Mouse (Mus musculus) 3134 (cell line): ENCODE results near the gene Qars.
A peak's percentile ranks its signal among the peaks of the same experiment; 100 is the strongest.

Source experiments
- DNase-seq: peaks from one replicate; pipeline ENCODE4 v3.0.0-alpha.2; 2011; ENCODE audit warnings: low spot score; ENCODE audit not compliant: insufficient read length; ENCODE audit errors: extremely low read depth

Qars gene

DNA sequence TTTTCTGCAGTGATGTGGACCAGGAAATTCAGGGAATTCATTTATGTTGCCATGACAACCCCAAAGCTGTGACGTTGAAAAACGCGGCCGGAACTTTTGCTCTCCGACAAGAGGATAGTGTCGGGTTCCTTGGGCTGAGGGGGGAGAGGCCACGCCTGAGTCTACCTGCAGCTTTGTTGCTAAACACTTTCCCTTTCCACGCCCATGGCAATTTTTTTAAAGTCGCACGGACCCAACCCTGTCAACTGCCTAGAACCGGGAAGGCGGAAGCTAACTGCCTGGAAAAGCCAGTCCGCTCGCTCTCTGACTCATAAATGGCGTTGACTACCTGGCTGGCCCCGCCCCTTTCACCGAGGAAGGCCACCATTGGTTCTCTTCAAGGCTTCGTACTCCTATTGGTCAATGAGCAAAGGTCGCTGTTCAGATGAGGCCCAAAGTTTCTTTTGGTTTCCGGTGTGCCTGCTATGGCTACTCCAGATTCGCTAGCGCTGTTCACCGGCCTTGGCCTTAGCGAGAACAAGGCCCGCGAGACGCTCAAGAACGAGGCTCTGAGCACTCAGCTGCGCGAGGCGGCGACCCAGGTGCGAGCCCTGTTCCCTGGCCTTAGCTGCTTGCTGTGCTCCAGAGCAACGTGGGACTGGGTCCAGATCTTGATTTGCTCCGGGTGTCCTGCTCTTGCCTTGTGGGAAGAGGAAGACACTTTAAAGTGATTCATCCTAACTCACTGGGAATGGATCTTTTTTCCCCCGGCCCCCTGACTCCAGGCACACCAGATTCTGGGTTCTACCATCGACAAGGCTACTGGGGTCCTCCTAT lies at the start of gene Qars:
Gene Qars (plus strand): TSS at position 88 of the 816 bp plus-strand sequence.
- DNase-seq = peak; percentile 87

DNA sequence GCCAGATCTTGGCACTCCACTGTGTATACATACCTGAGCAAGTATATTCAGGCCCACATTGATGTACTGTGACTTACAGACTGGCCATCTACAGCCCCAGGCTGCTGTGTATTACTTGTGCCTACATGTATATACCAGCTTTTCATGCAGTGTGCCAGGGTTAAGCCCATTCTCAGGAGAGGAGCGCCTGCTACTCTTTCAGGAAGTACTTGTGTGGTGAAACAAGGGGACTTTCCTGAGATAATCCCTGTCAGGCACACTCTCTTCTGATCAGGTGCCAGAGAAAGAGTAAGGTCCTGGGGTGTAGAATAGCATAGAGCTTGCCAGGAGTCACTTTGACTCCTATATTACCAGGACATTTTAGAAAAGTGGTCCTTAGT lies 47.6 kb upstream of the Qars start:
- no peak for DNase-seq

DNA sequence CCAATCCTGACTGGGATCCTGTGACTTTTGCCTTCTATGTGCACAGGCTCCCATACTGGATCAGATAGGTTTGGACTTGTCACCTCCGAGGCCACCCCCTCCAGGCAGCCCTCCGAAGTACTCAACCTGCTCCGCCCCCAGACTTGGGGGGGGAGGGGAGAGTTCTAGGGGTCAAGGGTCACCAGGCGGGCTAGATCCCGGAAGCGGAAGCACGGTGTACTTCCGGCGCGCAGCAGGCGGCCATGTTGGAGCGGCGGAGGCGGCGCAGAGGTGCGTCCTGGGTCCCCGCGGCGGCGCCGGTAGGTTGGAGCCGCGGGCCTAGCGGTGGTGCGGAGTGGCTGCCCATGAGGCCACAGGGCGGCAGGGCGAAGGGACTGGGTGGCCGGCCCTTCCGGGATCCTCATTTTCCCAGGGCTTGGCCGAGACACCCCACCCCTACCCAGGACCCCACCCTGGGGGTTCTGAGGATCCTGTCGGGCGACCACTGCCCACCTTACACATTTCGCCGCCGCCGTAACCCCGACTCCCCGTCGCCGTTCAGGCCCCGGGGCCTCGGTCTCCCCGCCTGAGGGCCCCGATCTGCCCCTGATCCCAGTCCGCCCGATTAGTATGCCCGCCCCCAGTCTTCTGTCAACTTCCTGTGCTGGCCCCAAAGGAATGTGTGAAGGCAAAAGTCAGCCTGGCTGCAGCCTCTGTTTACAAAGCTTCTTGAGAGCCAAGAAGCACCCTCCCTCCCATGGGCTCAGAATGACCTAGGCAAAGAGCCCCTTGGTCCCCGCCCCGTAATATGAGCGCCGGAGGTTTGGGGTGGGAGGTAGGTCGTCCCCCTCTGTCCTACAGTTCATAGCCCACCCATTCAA lies 47.0 kb upstream of the Qars start, which contains the start of gene Ccdc71:
Gene Ccdc71 (plus strand): TSS at position 209 of the 860 bp plus-strand sequence.
- DNase-seq = peak; percentile 85

GRCm38 (mm10) chr9:108461181-108461631 lies 46.3 kb upstream of the Qars start, which contains the start of gene Klhdc8b:
TSS of gene Klhdc8b (minus strand) at chr9:108461581.
- DNase-seq = no peak

- no peak for DNase-seq
Observed at GRCm38 (mm10) chr9:108461675-108462074, 45.8 kb upstream of the Qars start.

GRCm38 (mm10) chr9:108462192-108462591 lies 45.3 kb upstream of the Qars start:
- DNase-seq = no peak

DNA sequence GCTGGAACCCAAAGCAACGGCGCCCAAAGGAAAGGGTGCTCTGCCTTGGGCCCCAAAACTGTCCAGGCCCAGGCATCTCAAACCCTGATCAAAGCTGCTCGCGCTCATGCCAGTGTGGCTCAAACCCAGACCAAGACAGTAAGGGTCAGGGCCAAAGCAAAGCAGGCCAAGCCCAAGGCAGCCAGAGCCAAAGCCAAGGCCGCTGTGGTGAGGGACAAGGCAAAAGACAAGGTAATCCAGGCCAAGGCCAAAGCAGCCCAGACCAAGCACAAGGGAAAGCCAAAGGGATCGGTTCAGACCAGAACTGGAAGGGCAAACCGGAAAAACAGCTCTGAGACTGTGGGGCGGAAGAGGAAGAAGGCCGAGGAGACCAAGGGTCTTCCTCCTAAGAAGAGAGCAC lies 43.8 kb upstream of the Qars start:
- no peak for DNase-seq

- no peak for DNase-seq
Observed at GRCm38 (mm10) chr9:108466219-108466618, 41.3 kb upstream of the Qars start.

DNA sequence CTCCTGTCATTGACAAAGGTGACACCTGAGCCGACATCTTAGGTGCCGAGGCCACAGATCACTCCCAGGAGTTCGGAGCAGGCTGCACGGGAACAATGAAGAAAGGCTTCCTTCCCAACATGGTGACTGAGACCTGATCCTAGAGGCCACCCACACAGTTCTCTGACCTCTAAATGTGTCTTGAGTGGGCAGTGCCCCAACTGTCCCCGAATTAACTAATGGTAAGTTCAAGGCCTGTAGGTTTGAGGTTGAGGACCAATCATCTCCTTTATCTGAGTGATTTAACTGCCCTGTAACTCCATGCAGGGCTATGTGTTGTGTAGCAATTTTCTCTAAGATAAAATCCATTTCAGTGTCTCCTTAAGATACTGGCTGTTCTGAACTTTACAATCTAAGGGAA lies 38.1 kb upstream of the Qars start:
- DNase-seq = no peak

- DNase-seq = no peak
Observed at GRCm38 (mm10) chr9:108469845-108470244, 37.7 kb upstream of the Qars start.

DNA sequence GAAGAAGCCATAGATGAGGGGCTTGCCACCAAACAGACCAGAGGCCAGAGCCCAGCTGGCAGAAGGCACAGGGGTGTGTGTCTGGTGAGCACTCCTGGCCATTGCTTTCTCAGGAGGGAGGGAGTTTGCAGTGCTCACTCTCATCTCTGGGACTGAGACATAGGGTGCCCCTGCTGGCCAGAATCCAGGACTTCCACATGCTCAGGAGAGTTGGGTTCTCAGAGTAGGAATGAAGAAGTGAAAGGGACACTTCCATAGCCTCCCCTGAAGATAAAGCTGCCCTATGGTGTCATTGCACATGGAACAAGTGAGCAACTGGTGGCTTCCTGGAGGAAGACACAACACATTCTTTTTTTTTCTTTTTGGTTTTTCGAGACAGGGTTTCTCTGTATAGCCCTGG lies 33.0 kb upstream of the Qars start:
- no peak for DNase-seq

DNA sequence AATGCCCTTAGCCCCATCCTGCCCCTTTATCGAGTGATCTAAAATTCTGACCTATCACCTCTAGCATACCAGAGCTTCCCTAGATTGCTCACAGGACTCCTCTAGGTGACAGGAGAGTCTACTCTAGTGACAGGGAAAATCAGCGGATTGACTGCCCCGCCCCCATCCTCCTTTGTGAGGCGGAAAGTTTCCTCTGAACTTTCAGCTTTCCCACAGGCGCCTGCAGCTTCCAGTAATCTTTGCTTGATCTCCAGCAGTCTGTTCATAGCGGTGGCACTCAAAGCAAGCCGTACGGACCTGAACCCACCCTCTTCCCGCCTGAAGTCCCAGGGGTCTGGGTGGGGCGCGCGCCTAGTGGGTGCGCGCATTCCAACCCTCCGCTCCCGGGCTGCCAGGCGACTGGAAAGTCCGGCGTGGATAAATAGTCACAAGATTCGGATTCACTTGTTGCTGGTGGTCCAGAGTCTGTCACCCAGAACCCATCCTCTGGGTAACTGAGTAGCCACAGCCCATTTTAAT lies 28.8 kb upstream of the Qars start:
- peak; percentile 92 for DNase-seq

- DNase-seq = peak; percentile 56
Observed at GRCm38 (mm10) chr9:108479241-108479640, 28.3 kb upstream of the Qars start.

- peak; percentile 78 for DNase-seq
Observed at GRCm38 (mm10) chr9:108479721-108480351, 27.7 kb upstream of the Qars start, which contains the start of gene Lamb2. TSS of gene Lamb2 (plus strand) at chr9:108479736.

GRCm38 (mm10) chr9:108480813-108481519 lies 26.5 kb upstream of the Qars start:
- no peak for DNase-seq

GRCm38 (mm10) chr9:108481520-108482210 lies 25.8 kb upstream of the Qars start:
- DNase-seq = no peak

DNA sequence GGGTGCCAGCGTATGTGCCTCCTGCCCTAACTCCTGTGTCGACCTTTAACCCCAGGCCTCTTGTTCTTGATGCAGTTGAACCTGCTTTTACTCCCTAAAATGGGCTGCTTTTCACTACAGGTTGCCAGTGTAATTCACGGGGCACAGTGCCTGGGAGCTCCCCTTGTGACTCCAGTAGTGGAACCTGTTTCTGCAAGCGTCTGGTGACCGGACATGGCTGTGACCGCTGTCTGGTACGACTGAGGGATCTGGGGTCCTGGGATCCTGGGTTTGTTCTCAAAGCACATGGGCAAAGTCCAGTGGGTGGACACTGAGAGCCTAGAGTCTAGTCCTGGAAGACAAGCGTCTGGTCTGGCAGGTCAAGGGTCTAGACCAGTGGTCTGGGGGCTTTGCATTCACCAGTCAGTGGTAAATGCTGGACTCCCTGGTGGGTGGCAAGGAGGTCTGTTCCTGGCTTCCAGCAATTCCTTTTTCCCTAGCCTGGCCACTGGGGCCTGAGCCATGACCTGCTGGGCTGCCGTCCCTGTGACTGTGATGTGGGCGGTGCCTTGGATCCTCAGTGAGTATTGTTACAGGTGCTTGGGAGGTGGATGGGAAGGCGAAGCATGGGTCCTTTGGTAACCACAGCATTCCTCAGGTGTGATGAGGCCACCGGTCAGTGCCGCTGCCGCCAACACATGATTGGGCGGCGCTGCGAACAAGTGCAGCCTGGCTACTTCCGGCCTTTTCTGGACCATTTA lies 24.3 kb upstream of the Qars start:
- DNase-seq = no peak

DNA sequence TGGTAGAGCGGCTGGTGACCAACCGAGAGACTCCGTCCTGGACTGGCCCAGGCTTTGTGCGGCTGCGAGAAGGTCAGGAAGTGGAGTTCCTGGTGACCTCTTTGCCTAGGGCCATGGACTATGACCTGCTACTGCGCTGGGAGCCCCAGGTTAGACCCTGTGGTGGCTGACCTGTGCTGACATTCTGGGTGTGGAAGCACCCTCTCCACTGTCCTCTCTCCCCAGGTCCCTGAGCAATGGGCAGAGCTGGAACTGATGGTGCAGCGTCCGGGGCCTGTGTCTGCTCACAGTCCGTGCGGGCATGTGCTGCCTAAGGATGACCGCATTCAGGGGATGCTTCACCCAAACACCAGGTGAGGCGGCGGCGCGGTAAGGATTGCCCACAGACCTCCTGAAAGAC lies 23.5 kb upstream of the Qars start:
- DNase-seq = no peak
